Mouse (Mus musculus) forelimb bud, embryonic 11.5 days (tissue): ENCODE results near the gene Egfl8.

Experiments used
- DNase-seq: peaks from one replicate; pipeline ENCODE4 v3.0.0-alpha.2; 2012; ENCODE audit warnings: low read depth, low spot score

The Egfl8 gene

GRCm38 (mm10) chr17:34597566-34598095 is 18.1 kb downstream of the Egfl8 start, which contains the start of gene Ager:
Gene Ager (plus strand): TSS chr17:34597862.
- no peak for DNase-seq

- no peak for DNase-seq
Observed at GRCm38 (mm10) chr17:34596098-34596497, 19.7 kb downstream of the Egfl8 start.

DNA sequence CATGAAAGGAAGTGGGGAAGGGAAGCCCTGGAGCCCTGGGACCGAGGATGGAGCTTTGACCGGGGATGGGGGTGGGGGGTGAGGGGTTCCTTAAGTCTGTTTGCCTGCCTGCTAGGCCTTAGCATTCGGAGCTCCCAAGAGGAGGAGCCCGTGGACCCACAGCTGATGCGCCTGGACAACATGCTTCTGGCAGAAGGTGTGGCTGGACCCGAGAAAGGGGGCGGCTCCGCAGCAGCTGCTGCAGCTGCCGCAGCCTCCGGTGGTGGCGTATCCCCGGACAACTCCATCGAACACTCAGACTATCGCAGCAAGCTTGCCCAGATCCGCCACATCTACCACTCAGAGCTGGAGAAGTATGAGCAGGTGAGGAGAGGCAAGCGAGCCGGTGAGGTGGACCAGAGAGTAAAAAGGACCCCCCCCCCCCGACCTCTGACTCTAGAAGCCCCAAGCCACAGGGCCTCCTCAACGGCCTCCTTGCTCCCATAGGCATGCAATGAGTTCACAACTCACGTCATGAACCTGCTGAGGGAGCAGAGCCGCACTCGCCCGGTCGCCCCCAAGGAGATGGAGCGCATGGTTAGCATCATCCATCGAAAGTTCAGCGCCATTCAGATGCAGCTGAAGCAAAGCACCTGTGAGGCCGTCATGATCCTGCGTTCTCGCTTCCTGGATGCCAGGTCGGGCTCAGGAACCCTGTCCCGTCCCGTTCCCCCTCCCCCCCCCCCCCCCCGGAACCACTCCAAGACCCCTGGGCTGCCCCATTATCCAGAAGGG is 21.8 kb downstream of the Egfl8 start:
- no peak for DNase-seq

GRCm38 (mm10) chr17:34592581-34593549 is 22.9 kb downstream of the Egfl8 start:
- DNase-seq, result peak; percentile 20

GRCm38 (mm10) chr17:34591994-34592375 is 23.8 kb downstream of the Egfl8 start:
- peak; percentile 79 for DNase-seq

- peak; percentile 58 for DNase-seq
Observed at GRCm38 (mm10) chr17:34591029-34591993, 24.5 kb downstream of the Egfl8 start, which contains the start of gene Pbx2. Gene Pbx2 (plus strand): TSS chr17:34591266.

DNA sequence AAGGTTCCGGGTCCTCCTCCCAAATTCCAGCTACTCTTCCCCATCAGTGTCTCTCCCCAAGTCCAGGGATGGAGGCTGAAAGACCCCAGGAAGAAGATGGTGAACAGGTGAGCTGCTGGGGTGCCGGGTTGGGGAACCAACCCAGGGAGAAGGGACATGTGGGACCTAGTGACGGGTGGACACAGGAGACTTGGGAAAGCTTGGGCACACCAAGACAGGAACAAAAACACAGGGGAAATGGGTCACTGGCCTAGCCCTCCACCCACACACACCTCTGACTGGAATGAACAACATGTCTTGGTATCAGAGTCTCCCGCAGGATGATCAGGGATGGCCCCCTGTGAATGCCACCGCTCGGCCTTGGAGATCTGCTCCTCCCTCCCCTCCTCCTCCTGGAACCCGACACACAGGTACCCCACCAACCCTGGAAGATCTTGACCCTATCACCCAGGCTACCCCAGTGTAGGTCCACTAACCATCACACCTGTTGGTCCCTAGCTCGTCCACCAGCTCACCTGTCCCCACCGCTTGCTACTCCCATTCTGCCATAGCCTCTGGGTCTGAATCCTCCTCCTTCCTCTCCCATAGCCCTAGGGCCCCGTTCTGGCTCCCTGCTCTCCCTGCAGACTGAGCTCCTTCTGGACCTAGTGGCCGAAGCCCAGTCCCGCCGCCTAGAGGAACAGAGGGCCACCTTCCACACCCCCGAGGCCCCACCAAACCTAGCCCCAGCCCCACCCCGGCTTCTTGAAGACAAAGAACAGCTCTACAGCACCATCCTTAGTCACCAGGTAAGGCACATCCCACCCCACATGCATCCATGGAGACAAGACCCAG is 25.4 kb downstream of the Egfl8 start:
- DNase-seq, result no peak

DNA sequence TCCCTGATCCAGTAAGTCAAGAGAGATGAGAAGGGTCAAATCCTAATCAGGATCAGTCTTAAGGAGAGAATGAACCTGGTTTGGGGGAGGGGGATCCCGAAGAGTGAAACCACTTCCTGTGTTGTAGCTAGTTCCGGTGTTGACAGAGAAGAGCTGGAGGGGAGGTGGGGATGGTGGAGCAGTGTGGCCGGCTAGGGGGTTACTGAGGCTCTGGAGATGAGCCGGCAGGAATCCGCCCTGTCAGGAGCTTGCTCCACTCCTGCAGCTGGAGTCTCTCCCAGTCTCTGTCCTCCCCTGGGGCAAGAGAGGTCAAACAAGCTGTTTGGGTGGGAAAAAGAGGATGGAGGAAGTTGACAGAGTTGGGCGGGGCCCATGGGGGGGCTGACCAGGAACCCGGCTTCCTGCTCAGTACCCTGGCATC is 26.1 kb downstream of the Egfl8 start, which contains the start of gene Gpsm3:
Gene Gpsm3 (plus strand): TSS at position 126 of the 421 bp plus-strand sequence.
- DNase-seq, result no peak

GRCm38 (mm10) chr17:34589206-34589605 is 26.6 kb downstream of the Egfl8 start:
- DNase-seq, result no peak

- no peak for DNase-seq
Observed at GRCm38 (mm10) chr17:34588767-34589166, 27.0 kb downstream of the Egfl8 start.

GRCm38 (mm10) chr17:34587814-34588213 is 28.0 kb downstream of the Egfl8 start:
- DNase-seq, result no peak

DNA sequence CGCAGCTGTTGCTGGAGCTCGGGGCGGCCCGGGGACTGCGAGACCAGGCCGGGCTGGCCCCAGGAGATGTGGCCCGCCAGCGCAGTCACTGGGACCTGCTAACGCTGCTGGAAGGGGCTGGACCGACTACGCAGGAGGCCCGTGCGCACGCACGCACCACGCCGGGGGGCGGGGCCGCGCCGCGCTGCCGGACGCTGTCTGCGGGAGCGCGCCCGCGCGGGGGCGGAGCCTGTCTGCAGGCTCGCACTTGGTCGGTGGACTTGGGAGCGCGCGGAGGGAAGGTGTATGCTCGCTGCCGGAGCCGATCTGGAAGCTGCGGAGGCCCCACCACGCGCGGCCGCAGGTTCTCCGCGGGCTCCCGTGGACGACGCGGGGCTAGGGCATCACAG is 28.4 kb downstream of the Egfl8 start:
- DNase-seq, result peak; percentile 93

- peak; percentile 85 for DNase-seq
Observed at GRCm38 (mm10) chr17:34586796-34587422, 28.9 kb downstream of the Egfl8 start.

GRCm38 (mm10) chr17:34585877-34586771 is 29.6 kb downstream of the Egfl8 start:
- DNase-seq, result no peak

DNA sequence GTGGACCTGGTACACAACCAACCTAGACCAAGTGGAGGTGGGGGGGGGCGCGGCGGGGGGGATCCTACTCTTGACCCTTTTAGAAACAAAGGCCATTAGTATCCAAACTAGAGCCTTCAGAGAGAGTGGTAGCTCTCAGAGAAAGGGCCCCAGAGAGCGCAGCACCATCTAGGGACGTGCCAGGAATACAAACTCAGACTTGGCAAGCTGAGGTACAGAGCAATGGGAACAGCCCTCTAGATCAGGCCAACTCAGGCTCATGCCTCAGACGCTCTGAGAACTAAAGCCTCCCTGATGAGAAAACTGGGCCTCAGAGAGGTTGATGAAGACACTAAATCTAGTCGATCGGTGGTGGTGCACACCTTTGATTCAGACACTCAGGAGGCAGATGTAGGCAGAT is 30.6 kb downstream of the Egfl8 start:
- no peak for DNase-seq

DNA sequence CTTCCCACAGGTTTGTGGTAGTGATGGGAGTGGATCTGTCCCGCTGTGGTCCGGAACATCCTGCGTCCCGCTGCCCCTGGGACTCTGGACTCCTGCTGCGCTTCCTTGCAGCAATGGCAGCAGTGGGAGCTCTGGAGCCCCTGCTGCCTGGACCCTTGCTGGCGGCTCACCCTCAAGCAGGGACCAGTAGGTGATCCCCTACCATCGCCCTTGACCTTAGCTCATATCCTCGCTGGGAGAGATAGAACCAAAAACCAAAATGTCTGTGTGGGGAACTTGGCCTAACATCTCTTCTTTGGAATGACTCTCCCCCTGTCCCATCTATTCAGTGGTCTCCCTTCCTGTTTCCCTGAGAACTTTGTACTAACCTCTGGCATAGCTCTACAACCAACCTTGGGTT is 32.0 kb downstream of the Egfl8 start:
- DNase-seq, result no peak

GRCm38 (mm10) chr17:34583397-34583796 is 32.4 kb downstream of the Egfl8 start:
- DNase-seq, result no peak

DNA sequence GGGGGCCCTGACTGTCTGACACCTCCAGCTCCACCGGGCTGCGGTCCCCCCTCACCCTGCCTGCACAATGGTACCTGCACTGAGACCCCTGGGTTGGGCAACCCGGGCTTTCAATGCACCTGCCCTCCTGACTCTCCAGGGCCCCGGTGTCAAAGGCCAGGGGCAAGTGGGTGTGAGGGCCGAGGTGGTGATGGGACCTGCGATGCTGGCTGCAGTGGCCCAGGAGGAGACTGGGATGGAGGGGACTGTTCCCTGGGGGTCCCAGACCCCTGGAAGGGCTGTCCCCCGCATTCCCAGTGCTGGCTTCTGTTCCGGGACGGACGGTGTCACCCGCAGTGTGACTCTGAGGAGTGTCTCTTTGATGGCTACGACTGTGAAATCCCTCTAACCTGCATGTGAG is 33.2 kb downstream of the Egfl8 start:
- DNase-seq, result no peak
